Mouse (Mus musculus): Measurements from ENCODE around the gene Sv2c.
"Not testable (repeated sequence)": the region's sequence is repeated elsewhere in the genome, so short reads cannot be mapped to it uniquely, and the experiment has no call there.

Sv2c gene

GRCm38 (mm10) chr13:96045396-96045795, 87.0 kb downstream of the Sv2c start:
- DNase-seq = no peak

- peak; percentile 57 for DNase-seq
These were observed 91.9 kb downstream of the Sv2c start for GRCm38 (mm10) chr13:96040275-96041042.

- DNase-seq = no peak
These were observed 92.8 kb downstream of the Sv2c start for GRCm38 (mm10) chr13:96039536-96039935.

- DNase-seq = peak; percentile 40
These were observed 101.8 kb downstream of the Sv2c start for GRCm38 (mm10) chr13:96030368-96031223.

DNA sequence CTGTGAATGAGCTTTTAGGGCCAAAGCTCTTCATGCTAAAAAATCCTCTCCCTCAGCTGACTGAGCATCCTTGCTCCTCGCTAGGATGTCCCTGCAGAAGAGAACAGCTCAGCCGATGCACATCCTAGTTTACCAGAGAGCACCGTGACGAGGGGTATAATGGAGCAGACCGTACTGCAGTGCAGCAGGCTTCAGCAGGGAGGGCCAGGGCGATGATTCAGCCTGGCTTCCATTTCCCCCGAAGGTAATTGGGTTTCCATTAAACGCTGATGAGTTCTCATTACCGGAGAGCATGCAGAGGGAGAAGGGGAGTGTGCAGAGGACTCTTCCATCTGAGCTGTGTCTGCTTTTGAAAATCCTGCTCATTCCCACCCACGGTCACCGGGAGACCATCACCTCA, 108.5 kb downstream of the Sv2c start:
- DNase-seq = no peak

DNA sequence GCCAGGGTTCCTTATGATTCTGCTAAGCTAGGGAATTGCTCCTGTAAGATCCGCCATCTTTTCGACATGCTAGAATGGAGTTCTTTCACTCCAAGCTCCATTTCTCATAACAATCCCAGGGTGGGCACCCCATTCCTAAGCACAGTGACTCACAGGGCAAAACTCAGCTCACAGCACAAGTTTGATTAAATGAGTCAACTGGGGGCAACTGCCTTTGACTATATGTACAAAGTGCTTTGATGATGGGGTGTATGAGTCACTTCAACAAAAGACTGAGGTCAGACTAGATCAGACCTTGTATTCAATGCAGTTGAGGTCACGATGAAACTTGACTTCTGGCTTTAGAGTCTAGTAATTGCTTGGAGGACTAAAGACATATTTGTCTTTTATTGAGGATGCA, 116.9 kb downstream of the Sv2c start:
- DNase-seq = no peak

GRCm38 (mm10) chr13:96010861-96011511, 121.4 kb downstream of the Sv2c start:
- no peak for DNase-seq

- no peak for DNase-seq
These were observed 123.4 kb downstream of the Sv2c start for GRCm38 (mm10) chr13:96008975-96009374.

GRCm38 (mm10) chr13:96008154-96008553, 124.2 kb downstream of the Sv2c start:
- DNase-seq = no peak

DNA sequence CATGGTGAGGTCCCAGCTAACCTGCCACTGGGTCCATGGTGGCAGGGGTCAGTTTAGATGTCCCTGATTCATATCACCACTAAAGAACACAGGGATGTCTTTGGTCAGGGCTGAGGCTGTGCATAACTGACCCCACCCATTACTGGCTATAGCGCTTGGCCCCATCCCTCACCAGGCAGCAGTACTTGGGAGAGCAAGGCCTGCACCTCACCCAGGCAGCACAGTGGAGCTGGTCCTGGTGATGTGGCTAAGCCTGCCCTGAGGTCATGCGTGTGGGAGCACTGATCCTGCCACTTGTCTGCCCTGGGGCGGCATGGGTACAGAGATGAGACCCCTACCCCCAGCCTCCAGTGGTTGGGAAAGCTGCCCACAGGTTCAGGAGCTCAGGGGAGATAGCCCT, 128.8 kb downstream of the Sv2c start:
- no peak for DNase-seq

GRCm38 (mm10) chr13:96002475-96002874, 129.9 kb downstream of the Sv2c start:
- no peak for DNase-seq

GRCm38 (mm10) chr13:95999396-95999795, 133.0 kb downstream of the Sv2c start:
- DNase-seq = no peak

DNA sequence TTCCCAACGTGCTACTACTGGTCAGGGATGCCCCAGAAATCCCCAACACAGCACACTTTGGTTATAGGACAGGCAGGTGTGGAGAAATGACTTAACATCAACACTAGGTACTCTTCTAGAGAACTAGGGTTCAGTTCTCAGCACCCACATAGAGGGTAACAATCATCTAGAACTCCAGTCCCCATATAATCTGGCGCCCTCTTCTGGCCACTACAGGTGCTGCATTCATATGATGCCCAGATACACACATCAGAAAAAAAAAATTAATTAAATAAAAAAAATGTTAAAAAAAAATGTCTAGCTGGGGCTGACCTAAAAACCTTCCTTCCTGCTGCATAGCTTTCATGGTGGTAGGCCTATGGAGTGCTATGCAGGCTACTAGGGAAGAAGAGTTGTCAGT, 135.1 kb downstream of the Sv2c start:
- DNase-seq = no peak

- peak; percentile 7 for DNase-seq
These were observed 137.4 kb downstream of the Sv2c start for GRCm38 (mm10) chr13:95994705-95995703.

DNA sequence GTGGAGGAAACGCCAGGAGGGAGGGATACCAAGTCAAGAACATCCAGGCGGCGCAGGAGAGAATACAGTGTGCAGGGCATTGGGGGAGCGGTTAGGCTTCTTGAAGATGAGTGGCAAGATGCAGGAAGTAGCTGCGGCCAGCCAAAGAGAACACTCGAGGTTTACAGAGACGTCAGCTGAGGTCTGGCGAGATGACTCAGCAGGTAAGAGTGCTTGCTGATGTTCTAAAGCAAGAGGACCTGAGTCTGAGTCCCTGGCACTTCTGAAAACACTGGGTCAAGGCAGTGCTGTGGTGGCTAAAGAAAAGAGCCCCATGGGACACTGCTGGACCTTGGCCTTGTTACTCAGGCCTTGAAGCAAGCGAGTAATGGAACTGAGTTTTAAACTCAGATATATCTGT, 144.2 kb downstream of the Sv2c start:
- peak; percentile 45 for DNase-seq

GRCm38 (mm10) chr13:95987147-95987546, 145.2 kb downstream of the Sv2c start:
- no peak for DNase-seq

DNA sequence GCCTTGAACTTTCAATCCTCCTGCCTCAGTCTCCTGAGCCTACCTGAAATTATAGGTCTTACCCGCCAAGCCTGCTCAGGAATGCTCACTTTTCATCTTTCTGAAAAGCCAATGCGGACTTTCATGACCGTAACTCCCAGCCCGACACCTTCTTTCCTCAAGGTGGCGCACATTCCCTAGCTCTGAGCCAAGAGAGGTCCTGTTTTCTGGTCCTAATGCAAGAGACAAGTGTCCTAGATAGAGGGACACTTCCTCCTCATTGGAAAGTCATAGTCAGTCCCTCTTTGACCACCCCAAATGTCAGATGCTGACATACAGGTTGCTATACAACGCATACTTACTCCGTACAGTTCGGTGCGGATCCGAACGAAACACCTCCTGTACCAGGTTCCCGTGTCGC, 146.0 kb downstream of the Sv2c start:
- peak; percentile 10 for DNase-seq

- no peak for DNase-seq
These were observed 157.2 kb downstream of the Sv2c start for GRCm38 (mm10) chr13:95975225-95975624.

DNA sequence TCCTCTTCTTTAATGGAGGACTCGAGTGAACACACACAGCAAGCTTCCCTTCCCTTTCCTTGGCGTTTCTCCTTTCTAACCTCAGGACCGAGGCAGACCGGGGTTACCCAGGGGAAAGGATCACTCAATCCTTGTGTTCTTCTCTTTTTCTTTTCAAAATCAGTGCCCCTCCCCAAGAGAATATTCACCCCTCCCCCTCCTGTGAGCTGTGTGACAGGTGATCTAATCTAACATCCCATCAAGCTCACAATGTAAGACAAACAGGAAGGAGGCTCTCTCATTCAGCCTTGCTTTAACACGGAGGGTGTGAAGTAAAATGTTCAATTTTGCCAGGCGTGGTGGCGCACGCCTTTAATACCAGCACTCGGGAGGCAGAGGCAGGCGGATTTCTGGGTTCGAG, 158.3 kb downstream of the Sv2c start:
- no peak for DNase-seq

DNA sequence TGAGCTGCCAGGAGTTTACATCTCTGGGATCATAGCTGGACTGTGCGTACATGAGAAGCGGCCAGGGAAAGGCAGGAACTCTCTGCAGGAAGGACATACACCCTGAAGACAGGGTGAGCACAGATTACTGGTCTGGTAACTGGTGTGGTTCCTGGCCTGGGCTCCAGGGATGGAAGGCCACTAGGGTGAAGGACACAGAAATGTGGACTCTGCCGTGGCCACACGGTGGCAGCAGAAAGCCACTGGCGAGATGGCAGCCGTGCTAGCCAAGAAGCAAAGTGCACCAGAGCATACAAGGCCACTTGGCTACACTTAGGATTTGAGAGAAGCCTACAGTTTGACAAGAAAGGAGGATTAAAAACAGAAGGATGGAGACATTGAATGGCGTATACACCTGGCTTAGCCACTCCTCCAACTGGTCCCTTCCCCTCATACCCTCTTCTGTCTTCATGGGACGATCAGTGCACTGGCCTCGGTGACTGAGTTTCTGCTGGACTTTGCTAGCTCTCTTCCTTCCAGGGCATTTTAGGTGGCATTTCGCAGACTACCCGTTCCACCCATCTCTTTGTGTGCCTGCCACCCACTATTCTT, 158.9 kb downstream of the Sv2c start:
- DNase-seq = peak; percentile 77

- DNase-seq = not testable (repeated sequence)
These were observed 164.3 kb downstream of the Sv2c start for GRCm38 (mm10) chr13:95968031-95968430.

DNA sequence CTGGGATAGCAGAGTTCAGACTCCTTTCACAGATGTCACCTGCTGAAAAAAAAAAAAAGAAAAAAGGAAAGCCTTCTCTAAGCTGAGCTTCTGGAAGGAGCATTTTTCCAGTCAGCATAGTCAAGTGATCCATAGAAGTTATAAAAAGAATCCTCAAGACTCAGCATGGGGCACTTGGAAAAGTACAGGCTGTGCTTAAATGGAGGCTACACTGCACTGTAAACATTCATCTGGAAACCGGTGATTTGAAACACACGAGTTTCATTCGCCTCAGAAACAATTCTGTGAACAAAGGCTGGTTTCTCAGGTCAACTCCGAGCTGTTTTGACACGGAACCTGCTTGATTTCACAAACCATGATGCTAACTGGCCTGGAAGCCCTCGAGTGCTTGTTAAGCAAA, 165.6 kb downstream of the Sv2c start:
- peak; percentile 18 for DNase-seq

All from lung, postnatal 36 days (tissue).